Mouse (Mus musculus) gastrocnemius, postnatal 4 days (tissue): ENCODE measurements around the gene Olig3. TPM values are rescaled to one million over a fixed set of nuclear protein-coding genes. Genes with fewer than 3 reads are reported as not detected.
"Not testable (repeated sequence)": the region's sequence is repeated elsewhere in the genome, so short reads cannot be mapped to it uniquely, and the experiment has no call there.

Experiments
- DNase-seq, 2 experiments: peaks; one replicate each; pipeline ENCODE4 v3.0.0; 2021 to 2022; ENCODE audit warnings: low spot score in 2 of 2, mixed read lengths in 2 of 2
- total RNA-seq, 2 experiments: library from RNA; stranded (reverse); gene quantifications; 2 replicates each; pipeline ENCODE4 v1.2.3; 2021

Gene Olig3
- total RNA-seq, 2 experiments from 2014 or later, result not detected

DNA sequence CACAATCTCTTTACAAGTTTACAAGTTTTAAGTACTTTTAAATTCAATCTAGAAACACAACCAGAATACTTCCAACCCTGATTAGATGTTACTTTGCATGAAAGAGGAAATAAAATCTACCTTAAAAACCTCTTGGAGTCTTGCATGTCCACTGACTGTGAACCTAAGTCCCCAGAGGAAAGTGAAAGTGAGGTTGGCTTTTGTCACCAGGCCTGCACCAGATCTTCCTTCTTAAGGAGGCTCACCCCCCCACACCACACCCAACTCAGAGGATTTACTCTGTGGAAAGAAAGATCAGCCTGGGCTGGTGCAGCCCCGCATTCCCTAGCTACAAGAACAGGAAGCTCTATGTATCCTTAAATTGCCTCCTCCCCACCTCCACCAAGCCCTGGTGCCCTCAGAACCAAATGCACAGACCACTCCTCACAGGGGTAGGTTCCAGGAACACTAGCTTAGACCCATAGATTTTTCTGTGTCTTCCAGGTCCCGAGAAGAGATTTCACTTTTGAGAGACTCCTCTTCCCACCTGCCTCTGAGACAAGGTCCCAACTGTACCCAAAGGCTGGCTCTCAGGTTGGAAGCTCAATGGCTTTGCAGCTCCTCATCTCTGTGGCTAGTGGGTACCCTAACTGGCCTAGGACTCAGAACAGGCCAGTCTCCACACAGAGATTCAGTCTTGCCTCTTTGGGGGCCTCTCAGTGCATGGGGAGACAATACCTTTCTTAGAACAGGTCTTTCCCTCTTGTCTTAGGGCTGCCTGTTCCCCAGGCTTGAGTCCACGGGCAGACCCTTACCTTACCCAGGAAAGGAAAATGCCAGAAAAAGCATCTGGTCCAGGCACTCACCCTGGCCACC lies 4.3 kb downstream of the Olig3 start:
- DNase-seq, result no peak

DNA sequence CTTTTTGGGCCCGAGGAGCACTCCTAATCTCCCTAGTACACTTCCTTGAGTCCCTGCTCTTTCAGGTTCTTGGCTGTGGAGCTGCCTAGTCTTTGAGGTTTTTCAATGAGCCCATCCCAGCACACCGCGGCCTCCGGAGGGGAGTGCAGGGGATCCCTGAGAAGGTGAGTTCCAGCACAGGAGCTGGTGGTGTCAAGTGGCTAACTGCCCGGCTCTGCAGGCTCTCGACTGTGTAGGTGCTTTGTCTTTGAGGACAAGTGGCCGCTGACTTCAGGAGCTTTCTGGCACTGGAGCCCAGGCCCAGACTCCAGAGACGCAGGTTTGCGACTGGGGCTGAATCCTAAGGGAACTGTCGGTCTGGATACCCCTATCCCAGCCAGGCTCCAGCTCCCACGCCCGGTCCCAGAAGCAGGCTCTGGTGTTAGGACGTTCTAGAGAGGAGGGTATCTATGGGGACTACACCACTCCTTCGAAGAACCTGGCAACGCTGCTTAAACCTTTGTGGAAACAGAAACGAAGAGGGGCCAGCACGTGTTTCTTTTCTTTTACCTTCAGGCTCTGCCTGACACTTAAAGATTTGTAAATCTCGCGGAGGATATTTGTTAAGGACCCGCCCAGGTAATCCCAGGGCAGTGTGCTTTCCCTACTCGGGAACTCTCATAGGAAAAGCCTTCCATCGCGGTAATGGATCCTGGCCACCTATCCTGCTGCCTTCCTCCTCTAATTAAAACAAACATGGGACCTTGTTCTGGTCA lies 5.4 kb downstream of the Olig3 start:
- no peak for DNase-seq

- DNase-seq, result no peak
These were observed 5.9 kb downstream of the Olig3 start for GRCm38 (mm10) chr10:19362294-19362590.

DNA sequence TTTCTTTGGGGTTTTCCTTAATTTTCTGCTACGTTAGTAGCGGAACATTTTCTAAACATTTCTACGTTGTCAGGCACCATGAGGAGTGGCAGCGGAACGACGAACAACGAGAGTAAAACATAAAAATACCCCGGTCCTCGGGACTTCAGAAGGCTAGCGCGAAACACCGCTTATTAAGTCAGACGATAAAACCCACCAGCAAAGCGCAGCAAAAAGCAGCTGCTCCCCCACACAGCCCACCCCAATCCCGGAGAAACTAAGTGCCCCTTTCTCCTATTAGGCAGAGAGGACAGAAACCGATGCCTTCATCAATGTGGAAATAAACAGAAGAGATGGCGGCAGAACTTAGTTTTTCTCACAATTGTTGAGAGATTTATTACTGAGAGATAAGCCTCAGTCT lies 6.5 kb downstream of the Olig3 start:
- DNase-seq, result no peak

DNA sequence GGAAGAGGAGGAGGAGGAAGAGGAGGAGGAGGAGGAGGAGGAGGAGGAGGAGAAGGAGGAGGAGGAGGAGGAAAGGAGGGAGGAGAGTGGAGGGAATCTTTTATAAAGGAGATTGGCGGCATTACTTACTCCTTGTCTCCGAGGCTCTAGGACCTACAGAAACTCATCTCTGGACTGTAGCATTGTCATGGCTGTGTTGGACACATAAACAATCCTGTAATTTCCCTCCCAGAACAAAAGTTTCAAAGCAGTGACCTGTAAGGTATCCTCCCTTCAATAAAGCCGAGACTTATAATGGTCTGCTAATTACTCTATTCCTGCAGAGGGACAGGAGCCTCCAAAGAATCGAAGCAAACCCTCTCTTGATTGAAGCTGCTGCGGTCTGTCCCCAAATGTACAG lies 7.0 kb downstream of the Olig3 start:
- no peak for DNase-seq

GRCm38 (mm10) chr10:19369143-19369542 lies 12.8 kb downstream of the Olig3 start:
- no peak for DNase-seq

- no peak for DNase-seq
These were observed 13.8 kb downstream of the Olig3 start for GRCm38 (mm10) chr10:19370146-19370545.

- no peak for DNase-seq
These were observed 15.9 kb downstream of the Olig3 start for GRCm38 (mm10) chr10:19372263-19372662.

DNA sequence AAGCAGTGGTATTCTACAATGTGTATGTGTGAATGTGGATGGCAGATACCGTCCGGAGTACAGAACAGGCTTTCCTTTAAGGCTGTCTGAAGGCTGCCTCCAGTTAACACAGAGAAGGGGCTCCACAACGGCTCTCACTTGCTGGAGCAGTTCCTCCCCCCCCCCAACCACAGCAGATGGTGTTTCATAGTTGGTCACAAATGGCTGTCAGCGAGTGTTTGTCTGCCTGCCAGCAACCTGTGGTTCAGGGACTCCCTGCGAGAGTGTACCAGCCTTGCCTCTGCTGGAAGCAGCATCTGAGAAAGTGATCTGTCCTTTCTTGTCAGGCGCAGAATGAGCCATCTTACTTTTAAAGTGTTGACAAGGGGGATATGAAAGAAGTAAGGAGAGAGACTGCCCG lies 17.5 kb downstream of the Olig3 start:
- no peak for DNase-seq

- no peak for DNase-seq
These were observed 18.0 kb downstream of the Olig3 start for GRCm38 (mm10) chr10:19374311-19374710.

DNA sequence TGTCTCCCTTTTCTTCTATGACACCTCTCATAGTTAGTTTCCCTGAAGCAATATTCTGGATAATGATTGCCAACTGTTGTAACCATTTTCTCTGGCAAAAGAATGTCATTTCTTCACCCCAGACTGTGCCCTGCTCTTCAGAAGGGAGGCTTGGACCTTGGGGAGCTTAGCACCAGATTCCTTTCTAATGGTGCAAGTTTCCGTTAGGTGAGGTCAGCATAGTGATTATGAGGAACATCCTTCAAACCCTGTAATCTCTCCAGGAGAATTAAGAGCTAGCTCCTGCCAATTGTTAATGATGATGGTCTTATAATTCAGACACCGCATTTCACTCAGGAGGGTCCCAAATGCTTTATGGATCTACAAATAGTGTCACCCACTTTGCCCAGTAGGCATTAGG lies 19.5 kb downstream of the Olig3 start:
- DNase-seq, result no peak

GRCm38 (mm10) chr10:19380971-19381370 lies 24.6 kb downstream of the Olig3 start:
- not testable (repeated sequence) for DNase-seq

GRCm38 (mm10) chr10:19384176-19384575 lies 27.8 kb downstream of the Olig3 start:
- no peak for DNase-seq

GRCm38 (mm10) chr10:19391819-19392218 lies 35.5 kb downstream of the Olig3 start:
- no peak for DNase-seq

DNA sequence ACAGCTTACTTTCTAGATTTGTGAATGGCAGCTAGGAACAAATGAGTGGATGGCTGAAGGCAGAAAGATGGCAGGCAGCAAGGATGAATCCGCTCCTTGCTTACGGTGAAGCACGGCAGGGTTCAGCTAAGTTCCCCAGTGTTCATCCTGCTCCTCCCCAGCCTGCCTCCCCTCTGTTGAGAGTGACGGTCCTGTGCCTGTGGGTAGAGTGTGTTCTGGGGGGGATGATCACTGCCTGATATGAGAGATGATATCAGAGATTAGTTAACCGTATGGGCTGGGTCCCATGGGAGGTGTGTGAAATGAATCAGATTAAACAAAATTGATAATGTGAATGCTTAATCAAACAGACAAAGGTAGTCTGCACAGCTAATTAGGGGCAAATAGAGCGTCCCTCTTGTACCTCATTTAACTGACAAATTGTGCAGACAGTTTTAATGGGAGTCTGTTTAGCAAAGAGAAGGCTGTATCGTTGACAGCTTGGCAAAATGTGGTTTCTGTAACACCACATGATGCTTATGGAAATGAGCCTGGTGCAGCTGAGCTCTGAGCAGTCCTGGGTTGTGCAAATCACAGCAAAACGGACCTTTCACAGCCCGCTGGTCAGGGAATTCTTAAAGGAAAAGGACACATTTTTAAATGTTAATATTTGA lies 40.3 kb downstream of the Olig3 start:
- DNase-seq, result no peak

DNA sequence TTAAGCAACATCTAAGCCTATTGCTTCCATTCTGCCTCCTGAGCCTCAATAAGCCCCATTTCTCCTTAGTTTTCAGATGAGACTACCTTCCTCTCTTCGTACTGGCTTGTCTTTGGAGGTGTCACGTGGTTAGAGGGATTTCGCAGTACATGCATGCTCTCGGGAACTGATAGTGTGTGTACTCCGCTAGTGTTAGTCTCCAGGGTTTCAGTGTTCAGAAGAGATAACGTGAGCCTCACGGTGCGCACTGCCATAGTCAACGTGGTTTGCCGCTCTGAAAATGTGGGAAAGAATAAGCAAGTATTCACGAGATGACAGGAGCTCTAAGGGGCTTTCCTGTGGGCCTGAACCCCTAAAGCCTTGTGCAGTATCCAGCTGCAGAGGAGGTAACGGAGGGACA lies 41.1 kb downstream of the Olig3 start:
- no peak for DNase-seq

DNA sequence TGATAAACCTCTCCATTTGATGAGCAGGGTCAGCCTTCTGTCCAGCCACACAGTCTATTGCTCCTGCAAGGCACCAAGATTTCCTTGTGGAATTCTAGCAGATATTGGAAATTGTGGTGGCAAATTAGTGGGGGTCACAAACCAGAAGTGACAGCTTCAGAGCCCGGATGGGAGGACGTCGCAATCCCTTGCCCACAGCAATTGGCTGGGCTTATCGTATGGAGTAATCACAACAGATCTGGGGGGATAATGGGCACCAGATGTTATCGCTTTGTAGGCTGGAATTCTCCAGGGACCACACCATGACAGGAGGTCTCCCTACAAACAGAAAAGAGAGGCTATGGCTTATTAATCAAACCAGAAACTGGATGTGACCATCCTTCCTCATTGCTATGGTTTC lies 44.8 kb downstream of the Olig3 start:
- no peak for DNase-seq

DNA sequence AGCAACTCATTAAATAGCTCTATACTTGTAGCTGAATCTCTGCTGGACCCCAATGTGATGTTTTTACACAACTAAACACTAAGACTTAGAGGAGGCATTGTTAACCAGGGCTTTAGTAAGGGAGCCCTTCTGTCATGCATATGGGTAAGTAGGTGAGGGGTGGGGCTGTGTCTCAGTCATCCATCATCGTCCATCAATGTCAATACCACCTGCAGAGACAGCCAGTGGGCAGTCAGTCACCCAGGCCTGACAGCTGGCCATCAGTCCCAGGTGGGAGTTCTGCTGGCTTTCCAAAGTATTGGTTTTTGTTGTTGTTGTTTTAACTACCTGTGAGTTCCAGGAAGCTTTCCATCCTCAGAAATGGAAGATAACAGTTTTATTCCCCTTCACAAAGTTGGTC lies 48.1 kb downstream of the Olig3 start:
- DNase-seq, result no peak

DNA sequence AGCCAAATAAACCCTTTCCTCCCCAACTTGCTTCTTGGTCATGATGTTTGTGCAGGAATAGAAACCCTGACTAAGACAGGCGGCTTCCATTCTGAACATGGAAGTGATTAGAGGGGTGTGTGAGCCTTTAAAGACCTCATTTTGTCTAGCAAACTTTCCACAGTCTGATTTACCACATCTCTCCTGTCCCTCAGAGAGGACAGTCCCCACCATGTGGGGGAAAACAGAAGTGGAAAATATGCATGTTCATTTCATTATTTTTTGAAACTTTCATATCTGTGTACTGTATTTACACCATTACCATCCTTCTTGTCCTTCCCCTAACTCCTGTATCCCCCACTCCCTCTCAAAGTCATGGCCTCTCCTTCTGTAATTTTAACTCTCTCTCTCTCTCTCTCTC lies 49.6 kb downstream of the Olig3 start:
- no peak for DNase-seq

GRCm38 (mm10) chr10:19407168-19407567 lies 50.8 kb downstream of the Olig3 start:
- DNase-seq, result no peak
